Mouse (Mus musculus): ENCODE measurements around the gene Kazn.

The Kazn gene

GRCm38 (mm10) chr4:142054580-142054979, 184.6 kb downstream of the Kazn start:
- no peak for DNase-seq (ENCODE audit: low read depth)

DNA sequence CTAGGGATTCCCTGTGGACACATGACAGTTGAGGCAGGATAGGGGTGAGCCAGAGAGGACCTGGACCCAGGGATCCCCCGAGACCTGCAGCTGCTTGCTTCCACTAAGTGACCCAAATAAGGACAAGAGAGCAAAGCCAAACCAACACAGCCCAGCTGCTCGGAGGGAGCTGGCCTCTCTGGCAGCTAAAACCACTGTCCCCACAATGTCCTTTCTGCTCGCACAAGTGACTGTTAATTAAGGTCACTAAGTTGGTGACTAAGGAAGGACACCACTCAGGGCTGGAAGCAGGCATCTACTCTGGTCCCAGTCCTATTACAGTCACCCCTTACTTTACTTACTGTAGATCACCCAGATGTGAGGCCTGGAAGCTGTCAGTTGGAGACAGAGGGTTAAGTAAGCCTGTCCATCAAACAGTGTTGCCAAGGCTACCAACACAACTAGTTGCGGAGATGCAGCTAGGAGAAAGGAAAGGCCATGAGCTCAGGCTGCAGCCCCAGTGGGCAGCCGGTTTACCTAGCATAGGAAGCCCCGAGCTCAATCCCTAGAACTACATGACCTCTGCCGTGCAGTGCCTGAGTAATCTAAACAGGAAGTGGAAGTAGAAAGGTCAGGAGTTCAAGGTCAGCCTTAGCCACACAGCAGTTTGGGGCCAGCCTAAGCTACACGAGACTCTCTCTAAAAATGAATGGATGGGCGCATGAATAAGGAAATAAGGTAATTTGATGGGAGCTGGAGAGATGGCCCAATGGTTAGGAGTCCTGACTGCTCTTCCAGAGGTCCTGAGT, 185.3 kb downstream of the Kazn start:
- no peak for DNase-seq (ENCODE audit: low read depth)

- DNase-seq (ENCODE audit: low read depth) = no peak
These were observed 185.9 kb downstream of the Kazn start for GRCm38 (mm10) chr4:142053261-142053660.

GRCm38 (mm10) chr4:142052391-142053132, 186.6 kb downstream of the Kazn start:
- no peak for DNase-seq (ENCODE audit: low read depth)

Data from naive thymus-derived CD4-positive, alpha-beta T cell, adult 2 months (primary cell).